Mouse (Mus musculus) MEL (cell line): Measurements from ENCODE around the gene Amdhd2. TPM values are rescaled to one million over a fixed set of nuclear protein-coding genes. Genes with fewer than 3 reads are reported as not detected.
A peak's percentile ranks its signal among the peaks of the same experiment; 100 is the strongest.

Source experiments
- DNase-seq: peaks from one replicate; pipeline ENCODE4 v3.0.0; 2011; ENCODE audit warnings: low read depth, low spot score
- H3K27ac ChIP-seq: 2 replicates; pipeline ENCODE4 v1.5.1; 2012; ENCODE audit warnings: low read depth, mild to moderate bottlenecking, control low read depth, low read length, moderate library complexity; ENCODE audit not compliant: control insufficient read depth
- H3K27me3 ChIP-seq, 2 experiments: fragments of 150-350 bp in 1 of 2; sonication (generic) in 1 of 2; 2 replicates each; pipeline ENCODE4 v1.6.1; 2012; ENCODE audit warnings: low read length in 2 of 2, mild to moderate bottlenecking in 2 of 2, improper control_type of control experiment in 1 of 2, moderate library complexity in 1 of 2; ENCODE audit not compliant: insufficient read depth in 2 of 2, control insufficient read depth in 1 of 2
- H3K36me3 ChIP-seq, 2 experiments: 2 replicates each; pipeline ENCODE4 v1.6.1; 2012 to 2014; ENCODE audit warnings: low read length in 2 of 2, improper control_type of control experiment in 1 of 2, inconsistent platforms in 1 of 2, mild to moderate bottlenecking in 1 of 2; ENCODE audit not compliant: insufficient read depth in 2 of 2, control insufficient read depth in 1 of 2
- H3K4me1 ChIP-seq, 2 experiments: fragments of 150-350 bp in 1 of 2; sonication (generic) in 1 of 2; 2 replicates each; pipeline ENCODE4 v1.6.1; 2012; ENCODE audit warnings: low read length in 2 of 2, improper control_type of control experiment in 1 of 2, mild to moderate bottlenecking in 1 of 2; ENCODE audit not compliant: insufficient read depth in 2 of 2, control insufficient read depth in 1 of 2
- H3K4me3 ChIP-seq, 2 experiments: fragments of 150-350 bp in 1 of 2; sonication (generic) in 1 of 2; 2 replicates each; pipeline ENCODE4 v1.5.1; 2012; ENCODE audit warnings: low read depth in 2 of 2, low read length in 2 of 2, mild to moderate bottlenecking in 2 of 2, moderate library complexity in 2 of 2, control low read depth in 1 of 2, improper control_type of control experiment in 1 of 2; ENCODE audit not compliant: control insufficient read depth in 1 of 2, insufficient read depth in 1 of 2
- H3K79me2 ChIP-seq: 2 replicates; pipeline ENCODE4 v1.6.1; 2012; ENCODE audit warnings: mild to moderate bottlenecking, low read length, moderate library complexity; ENCODE audit not compliant: control insufficient read depth, poor library complexity, insufficient read depth
- H3K9ac ChIP-seq: 2 replicates; pipeline ENCODE4 v1.6.1; 2012; ENCODE audit warnings: low read depth, mild to moderate bottlenecking, control low read depth, low read length, moderate library complexity; ENCODE audit not compliant: control insufficient read depth, poor library complexity, severe bottlenecking
- H3K9me3 ChIP-seq: fragments of 150-350 bp; sonication (generic); replicated peaks from 2 replicates; pipeline ENCODE4 v1.6.1; 2012; ENCODE audit warnings: mild to moderate bottlenecking, low read length, improper control_type of control experiment, moderate library complexity; ENCODE audit not compliant: insufficient read depth
- CHD2 ChIP-seq: IDR thresholded peaks from 2 replicates; pipeline ENCODE4 v1.6.1; 2011; ENCODE audit warnings: low read length, improper control_type of control experiment
- EP300 ChIP-seq, 2 experiments: IDR thresholded peaks; 2 replicates each; pipeline ENCODE4 v1.6.1; 2011; ENCODE audit warnings: improper control_type of control experiment in 2 of 2, low read length in 2 of 2, low read depth in 1 of 2, mild to moderate bottlenecking in 1 of 2
- JUND ChIP-seq: IDR thresholded peaks from 2 replicates; pipeline ENCODE4 v1.6.1; 2011; ENCODE audit warnings: low read depth, mild to moderate bottlenecking, improper control_type of control experiment, low read length
- KAT2A ChIP-seq: conservative IDR thresholded peaks from 2 replicates; pipeline ENCODE4 v1.6.1; 2012; ENCODE audit warnings: low read depth, low read length, improper control_type of control experiment, inconsistent platforms
- MAFK ChIP-seq: IDR thresholded peaks from 2 replicates; pipeline ENCODE4 v1.6.1; 2011; ENCODE audit warnings: low read depth, mild to moderate bottlenecking, low read length, improper control_type of control experiment, borderline replicate concordance
- MEF2A ChIP-seq: IDR thresholded peaks from 2 replicates; pipeline ENCODE4 v1.6.1; 2014; ENCODE audit warnings: low read depth, mild to moderate bottlenecking, inconsistent platforms, low read length, improper control_type of control experiment; ENCODE audit not compliant: poor library complexity, insufficient replicate concordance, severe bottlenecking; ENCODE audit errors: extremely low read depth
- MXI1 ChIP-seq: IDR thresholded peaks from 2 replicates; pipeline ENCODE4 v1.6.1; 2011; ENCODE audit warnings: mild to moderate bottlenecking, low read depth, low read length, improper control_type of control experiment
- MYC ChIP-seq: IDR thresholded peaks from 2 replicates; pipeline ENCODE4 v1.6.1; 2011; ENCODE audit warnings: low read depth, mild to moderate bottlenecking, low read length, improper control_type of control experiment, moderate library complexity
- POLR2A ChIP-seq, 2 experiments: IDR thresholded peaks; 2 replicates each; pipeline ENCODE4 v1.6.1; 2011 to 2012; ENCODE audit warnings: low read length in 2 of 2, mild to moderate bottlenecking in 2 of 2, control low read depth in 1 of 2, improper control_type of control experiment in 1 of 2, low read depth in 1 of 2, moderate library complexity in 1 of 2; ENCODE audit not compliant: control insufficient read depth in 1 of 2, insufficient read depth in 1 of 2, poor library complexity in 1 of 2
- POLR2AphosphoS5 ChIP-seq: IDR thresholded peaks from 2 replicates; pipeline ENCODE4 v1.6.1; 2012; ENCODE audit warnings: low read depth, borderline replicate concordance, mild to moderate bottlenecking, inconsistent platforms, low read length, moderate library complexity, mixed read lengths
- RAD21 ChIP-seq: IDR thresholded peaks from 2 replicates; pipeline ENCODE4 v1.6.1; 2011; ENCODE audit warnings: mild to moderate bottlenecking, low read depth, low read length, improper control_type of control experiment
- RCOR1 ChIP-seq: IDR thresholded peaks from 2 replicates; pipeline ENCODE4 v1.6.1; 2012; ENCODE audit warnings: low read depth, mild to moderate bottlenecking, inconsistent platforms, low read length, improper control_type of control experiment
- SMC3 ChIP-seq: IDR thresholded peaks from 2 replicates; pipeline ENCODE4 v1.6.1; 2011; ENCODE audit warnings: low read depth, low read length, improper control_type of control experiment
- TAL1 ChIP-seq: IDR thresholded peaks from 2 replicates; pipeline ENCODE4 v1.6.1; 2012; ENCODE audit warnings: mild to moderate bottlenecking, inconsistent platforms, low read length, moderate library complexity, mixed read lengths
- TBP ChIP-seq: IDR thresholded peaks from 2 replicates; pipeline ENCODE4 v1.8.0; 2011; ENCODE audit warnings: low read depth, low read length, improper control_type of control experiment
- TCF12 ChIP-seq: IDR thresholded peaks from 2 replicates; pipeline ENCODE4 v1.6.1; 2014; ENCODE audit warnings: low read depth, mild to moderate bottlenecking, inconsistent platforms, low read length, improper control_type of control experiment, moderate library complexity
- USF2 ChIP-seq, 2 experiments: IDR thresholded peaks; 2 replicates each; pipeline ENCODE4 v1.6.1; 2011 to 2012; ENCODE audit warnings: improper control_type of control experiment in 2 of 2, low read length in 2 of 2, borderline replicate concordance in 1 of 2, inconsistent platforms in 1 of 2, low read depth in 1 of 2, mild to moderate bottlenecking in 1 of 2; ENCODE audit not compliant: insufficient read depth in 1 of 2
- ZKSCAN1 ChIP-seq: IDR thresholded peaks from 2 replicates; pipeline ENCODE4 v1.6.1; 2012; ENCODE audit warnings: low read depth, mild to moderate bottlenecking, inconsistent platforms, low read length, improper control_type of control experiment, moderate library complexity
- polyA plus RNA-seq, 2 experiments: library from polyadenylated mRNA; stranded (reverse) in 1 of 2; unstranded in 1 of 2; fragments of >175 nt in 1 of 2; fragments of >200 nt in 1 of 2; gene quantifications; 2 replicates each; pipeline versions ENCODE4 v1.2.1 to v1.2.4; 2012; ENCODE audit warnings: low replicate concordance in 2 of 2, low read depth in 1 of 2; ENCODE audit not compliant: insufficient read length in 2 of 2, insufficient read depth in 1 of 2, missing spikeins in 1 of 2
- total RNA-seq: library from RNA; depleted of rRNA; stranded (reverse); fragments of 300-350 nt; gene quantifications from 2 replicates; pipeline ENCODE4 v1.2.3, GENCODE M21; 2012

Amdhd2 gene
- total and polyA plus RNA-seq, 3 experiments = 11.4 to 36.1 TPM; not detected in 1

DNA sequence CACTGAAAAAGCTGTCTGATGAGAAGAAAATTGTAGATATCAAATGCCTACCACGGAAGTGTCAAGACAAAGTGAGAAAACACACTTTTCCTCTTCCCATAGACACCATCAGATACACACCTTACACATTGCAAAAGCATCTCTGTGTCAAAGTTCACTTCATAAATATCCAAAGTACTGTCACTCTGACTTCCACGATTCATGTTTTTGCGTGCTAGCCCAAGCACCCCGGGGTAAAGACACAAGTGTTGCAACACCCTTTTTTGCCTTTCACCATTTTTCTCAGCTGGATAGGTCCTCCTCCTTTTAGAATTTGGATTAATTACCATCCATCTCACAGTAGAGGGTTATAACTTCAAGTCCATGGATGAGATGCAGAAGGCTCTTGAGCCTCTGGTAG lies 23.6 kb downstream of the Amdhd2 start:
- TF ChIP-seq EP300 (IDR thresholded peaks at IDR 0.05; ENCODE audit: low read depth in 1 of 2, low read length in 2 of 2) (no peak), SMC3 (no peak), POLR2AphosphoS5 (no peak), TBP (no peak), MYC (no peak), ZKSCAN1 (no peak), KAT2A (no peak), MAFK (no peak), MEF2A (no peak), RAD21 (no peak)
- peak overlapping the region; percentile 65 for H3K9ac ChIP-seq
- H3K27ac ChIP-seq = no peak overlapping the region
- no peak for DNase-seq
- peak overlapping the region; percentile 94 to 100; a peak in 2 of 4 replicates for H3K4me3 ChIP-seq
- no peaks in the 10 kb centered on the region for H3K9me3 ChIP-seq
- H3K79me2 ChIP-seq = peaks cover 37% of the 10 kb centered on the region
- peaks cover 0 to 16% of the 10 kb centered on the region in 2 experiments; a peak in 2 of 4 replicates for H3K36me3 ChIP-seq
- H3K4me1 ChIP-seq = peaks cover 9 to 16% of the 10 kb centered on the region in 2 experiments
- H3K27me3 ChIP-seq = no peaks in the 10 kb centered on the region

DNA sequence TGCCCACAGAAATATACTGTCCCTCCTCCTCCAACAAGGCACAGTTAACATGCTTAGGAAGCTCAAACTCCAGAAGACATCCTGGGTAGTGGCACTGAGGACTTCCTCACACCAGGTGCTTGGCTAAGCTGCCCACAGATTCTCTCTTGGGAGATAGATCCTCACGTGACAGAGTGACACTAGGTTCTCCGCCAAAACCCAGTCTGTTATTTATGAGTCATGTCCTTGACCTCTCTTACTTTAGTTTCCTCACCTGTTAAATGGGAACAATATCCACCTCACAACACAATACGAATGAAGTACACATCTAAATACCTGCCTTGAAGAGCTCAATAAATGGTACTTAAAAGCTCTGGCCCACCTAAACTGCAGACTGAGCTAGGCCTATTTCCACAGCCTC lies 24.3 kb downstream of the Amdhd2 start:
- no peaks in the 10 kb centered on the region for H3K9me3 ChIP-seq
- no peak for DNase-seq
- H3K27me3 ChIP-seq = no peaks in the 10 kb centered on the region
- H3K27ac ChIP-seq = no peak overlapping the region
- H3K9ac ChIP-seq = no peak overlapping the region
- H3K36me3 ChIP-seq = peaks cover 0 to 23% of the 10 kb centered on the region in 2 experiments; a peak in 2 of 4 replicates
- TF ChIP-seq POLR2A (IDR thresholded peaks at IDR 0.05; ENCODE audit: control insufficient read depth in 1 of 2, insufficient read depth in 1 of 2, low read depth in 1 of 2, low read length in 2 of 2, poor library complexity in 1 of 2) = no peak
- TF ChIP-seq CHD2 = no peak
- no peak for TF ChIP-seq TAL1
- TF ChIP-seq KAT2A = no peak
- no peak for TF ChIP-seq EP300 (IDR thresholded peaks at IDR 0.05; ENCODE audit: low read depth in 1 of 2, low read length in 2 of 2)
- TF ChIP-seq JUND = no peak
- TF ChIP-seq RCOR1 = no peak
- TF ChIP-seq TCF12 = no peak
- no peak for TF ChIP-seq POLR2AphosphoS5
- no peak for TF ChIP-seq USF2 (IDR thresholded peaks at IDR 0.05; ENCODE audit: borderline replicate concordance in 1 of 2, insufficient read depth in 1 of 2, low read depth in 1 of 2, low read length in 2 of 2)
- TF ChIP-seq MXI1 = no peak
- peaks cover 43% of the 10 kb centered on the region for H3K79me2 ChIP-seq
- peaks cover 10 to 19% of the 10 kb centered on the region in 2 experiments for H3K4me1 ChIP-seq
- no peak overlapping the region for H3K4me3 ChIP-seq
